Mouse (Mus musculus) small intestine, adult 2 months (tissue): ENCODE measurements around the gene 1600002K03Rik. TPM values are rescaled to one million over a fixed set of nuclear protein-coding genes. Genes with fewer than 3 reads are reported as not detected.
A peak's percentile ranks its signal among the peaks of the same experiment; 100 is the strongest.

ENCODE experiments used
- H3K27ac ChIP-seq: fragments of 200-500 bp; 2 replicates; pipeline ENCODE4 v1.5.1; 2012; ENCODE audit warnings: low read depth, low read length, control low read depth, inconsistent platforms; ENCODE audit not compliant: insufficient read depth
- H3K27me3 ChIP-seq: fragments of 200-500 bp; 2 replicates; pipeline ENCODE4 v1.6.1; 2012; ENCODE audit warnings: mild to moderate bottlenecking, moderate library complexity, low read length, inconsistent platforms; ENCODE audit not compliant: control insufficient read depth, insufficient read depth
- H3K36me3 ChIP-seq: fragments of 200-500 bp; 2 replicates; pipeline ENCODE4 v1.6.1; 2012; ENCODE audit warnings: mild to moderate bottlenecking, low read length, control low read depth, inconsistent platforms; ENCODE audit not compliant: control insufficient read depth, insufficient read depth
- H3K4me1 ChIP-seq: fragments of 200-500 bp; 2 replicates; pipeline ENCODE4 v1.6.1; 2012; ENCODE audit warnings: low read length, inconsistent platforms, mixed read lengths; ENCODE audit not compliant: control insufficient read depth, insufficient read depth, insufficient read length
- H3K4me3 ChIP-seq: fragments of 200-500 bp; 2 replicates; pipeline ENCODE4 v1.5.1; 2012; ENCODE audit warnings: low read depth, mild to moderate bottlenecking, control low read depth, inconsistent platforms, low read length, moderate library complexity
- CTCF ChIP-seq: fragments of 200-500 bp; IDR thresholded peaks from 2 replicates; pipeline ENCODE4 v1.5.1; 2012; ENCODE audit warnings: low read depth, mild to moderate bottlenecking, control low read depth, inconsistent platforms, low read length, moderate library complexity, mixed read lengths; ENCODE audit not compliant: insufficient replicate concordance, insufficient read length; ENCODE audit errors: extremely low read depth
- POLR2A ChIP-seq: fragments of 200-500 bp; IDR thresholded peaks from 2 replicates; pipeline ENCODE4 v1.6.1; 2012; ENCODE audit warnings: low read depth, mild to moderate bottlenecking, control low read depth, inconsistent platforms, low read length, moderate library complexity
- WGBS: fragments of 180-500 bp; shearing (Covaris S2); methylation state at CpG from one replicate; pipeline ENCODE4 v1.1.7; 2018; 5-methylcytosine and 5-hydroxymethylcytosine counted together
- polyA plus RNA-seq: library from polyadenylated mRNA; depleted of rRNA; stranded (reverse); fragments of >200 nt; gene quantifications from 2 replicates; pipeline ENCODE4 v1.2.3, GENCODE M21; 2012

1600002K03Rik gene
- polyA plus RNA-seq, 1 experiment, result 9.0 TPM

DNA sequence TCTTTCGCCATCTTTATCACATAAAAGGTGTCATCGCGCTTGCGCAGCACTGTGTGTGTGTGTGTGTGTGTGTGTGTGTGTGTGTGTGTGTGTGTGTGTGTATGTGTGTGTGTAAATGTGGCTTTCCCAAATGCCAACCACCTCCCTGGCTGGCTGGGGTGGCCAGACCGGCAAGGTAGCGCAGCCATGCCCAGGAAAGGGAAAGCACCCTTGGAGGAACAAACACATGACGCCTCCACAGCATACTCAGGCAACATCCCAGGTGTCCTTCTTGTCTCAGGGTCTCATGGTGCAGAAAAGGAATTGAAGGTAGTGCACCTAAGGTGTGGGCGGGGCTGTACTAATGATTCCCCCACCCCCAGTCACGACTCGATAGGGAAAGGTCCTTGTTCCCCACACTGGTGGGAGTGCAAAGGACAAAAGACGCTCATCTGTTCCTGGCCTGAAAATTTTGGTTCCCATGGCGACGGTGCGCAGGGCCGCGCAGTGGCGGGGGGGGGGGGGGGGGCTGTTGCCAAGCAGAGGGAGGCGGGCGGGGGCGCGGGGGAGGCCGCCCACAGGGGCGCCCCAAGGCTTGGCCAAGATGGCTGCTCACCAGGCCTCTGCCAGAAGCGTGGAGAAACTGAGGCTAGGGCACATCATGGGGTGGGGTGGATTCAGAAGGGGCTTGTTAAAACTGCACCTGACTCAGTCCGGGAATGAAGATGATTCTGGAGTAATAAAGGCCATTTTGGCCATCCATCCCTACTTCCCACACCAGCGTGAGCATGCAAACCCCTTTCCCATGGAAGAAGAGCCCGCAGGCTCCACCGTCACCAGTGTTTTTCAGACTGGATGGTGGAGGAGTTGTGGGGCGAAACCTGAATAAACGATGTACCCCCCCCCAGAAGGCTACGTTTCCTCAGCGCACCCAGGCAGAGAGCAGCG, 34.9 kb upstream of the 1600002K03Rik start:
- no peak for TF ChIP-seq POLR2A
- no peak for TF ChIP-seq CTCF
- H3K27me3 ChIP-seq, result peaks cover 15% of the 10 kb centered on the region
- 6% methylated on average over 33 of the region's 33 CpGs for WGBS
- H3K4me3 ChIP-seq, result peak overlapping the region; percentile 64
- H3K4me1 ChIP-seq, result peaks cover 20% of the 10 kb centered on the region
- no peak overlapping the region for H3K27ac ChIP-seq
- H3K36me3 ChIP-seq, result no peaks in the 10 kb centered on the region

DNA sequence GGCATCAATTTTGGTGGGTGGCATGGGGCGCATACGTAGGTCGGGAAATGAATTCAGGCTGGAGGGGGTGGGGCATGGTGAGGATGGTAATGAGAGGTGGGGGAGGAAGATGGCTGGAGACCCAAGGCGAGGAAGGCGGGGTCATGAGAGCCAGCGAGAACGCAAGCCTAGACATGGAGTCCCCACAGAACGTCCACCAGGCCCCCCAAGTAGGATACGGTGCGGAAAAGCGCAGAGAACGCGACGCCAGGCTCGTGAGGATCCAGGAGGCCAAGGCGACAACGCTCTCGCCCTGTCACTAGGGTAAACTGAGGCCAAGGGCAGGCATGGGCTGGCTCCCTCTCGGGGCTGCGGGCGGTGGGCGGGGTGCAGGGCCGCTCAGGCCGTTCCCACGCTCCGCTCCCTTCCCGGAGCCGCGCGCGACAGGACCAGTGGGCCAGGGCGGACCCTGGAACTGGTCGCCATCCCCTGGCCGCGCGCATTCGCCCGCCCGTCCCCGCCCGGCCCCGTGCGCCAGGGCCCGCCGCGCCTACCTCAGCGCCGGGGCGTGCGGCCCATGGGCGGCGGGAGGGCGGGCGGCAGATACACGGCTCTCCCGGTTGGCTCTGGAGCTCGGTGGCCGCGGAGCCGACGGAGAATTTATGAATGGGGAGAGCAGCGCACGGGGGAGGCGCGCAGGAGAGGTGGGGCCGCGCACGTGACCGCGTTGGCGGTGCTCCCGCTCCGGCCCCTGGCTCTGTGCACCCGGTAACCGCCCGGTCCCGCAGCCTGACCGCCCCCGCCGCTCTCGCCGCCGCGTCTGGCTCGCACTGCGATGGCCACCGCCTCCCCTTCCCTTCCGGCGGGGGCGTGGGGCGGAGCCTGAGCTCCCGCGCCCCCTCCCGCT, 33.9 kb upstream of the 1600002K03Rik start, which contains the start of gene Atp5d:
Gene Atp5d (plus strand): TSS at position 80 of the 886 bp plus-strand sequence.
- Histone ChIP-seq H3K4me3 (peak within 1 kb of the TSS; percentile 64), H3K27ac (no peak within 1 kb of the TSS), H3K36me3 (peaks cover 6% of the 10 kb centered on the region), H3K27me3 (peaks cover 15% of the 10 kb centered on the region), H3K4me1 (peaks cover 25% of the 10 kb centered on the region)
- TF ChIP-seq POLR2A (no peak), CTCF (no peak)
- 1% methylated on average over 93 of the region's 94 CpGs for WGBS

- under 1% methylated on average over 10 of the region's 10 CpGs for WGBS
- TF ChIP-seq POLR2A (no peak), CTCF (no peak)
Observed at GRCm38 (mm10) chr10:80139439-80139775, 33.3 kb upstream of the 1600002K03Rik start.

DNA sequence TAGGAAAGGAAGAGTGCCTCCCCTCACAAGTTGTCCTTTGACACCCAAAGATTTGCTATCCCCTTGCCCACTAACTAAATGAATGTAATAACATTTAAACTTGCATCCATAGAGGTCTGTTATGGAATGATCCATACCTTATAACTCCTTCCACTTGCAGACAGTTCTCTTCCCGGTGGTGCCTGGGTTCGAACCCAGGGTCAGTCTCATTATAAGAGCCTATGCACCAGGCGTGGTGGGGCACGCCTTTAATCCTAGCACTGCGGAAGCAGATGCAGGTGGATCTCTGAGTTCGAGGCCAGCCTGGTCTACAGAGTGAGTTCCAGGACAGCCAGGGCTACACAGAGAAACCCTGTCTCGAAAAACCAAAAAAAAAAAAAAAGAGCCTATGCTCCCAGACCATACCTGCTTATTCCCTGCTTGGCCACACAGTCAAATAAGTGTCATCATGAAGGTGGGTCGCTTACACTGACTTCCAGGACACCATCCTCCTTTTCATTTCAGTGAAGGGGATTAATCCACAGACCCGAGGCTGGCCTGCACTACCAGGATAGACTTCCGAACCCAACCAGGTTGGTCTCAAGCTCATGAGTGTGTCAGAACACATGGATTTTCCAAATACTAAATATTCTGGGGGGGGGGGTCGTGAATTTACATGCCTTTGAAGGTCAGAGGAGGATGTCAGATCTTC, 32.6 kb upstream of the 1600002K03Rik start:
- Histone ChIP-seq H3K4me1 (peaks cover 30% of the 10 kb centered on the region), H3K4me3 (no peak overlapping the region), H3K36me3 (peaks cover 18% of the 10 kb centered on the region), H3K27ac (no peak overlapping the region), H3K27me3 (peaks cover 15% of the 10 kb centered on the region)
- TF ChIP-seq POLR2A (no peak), CTCF (no peak)
- WGBS, result 74% methylated on average over 11 of the region's 11 CpGs

More at GRCm38 (mm10) chr10:80139439-80139775, 33.3 kb upstream of the 1600002K03Rik start:
- Histone ChIP-seq H3K27me3 (peaks cover 15% of the 10 kb centered on the region), H3K4me3 (peak overlapping the region; percentile 64), H3K36me3 (peaks cover 12% of the 10 kb centered on the region), H3K27ac (no peak overlapping the region), H3K4me1 (peaks cover 25% of the 10 kb centered on the region)

GRCm38 (mm10) chr10:80140666-80141035, 32.1 kb upstream of the 1600002K03Rik start, which contains the start of gene Cbarp:
Gene Cbarp, minus strand, starts transcription at chr10:80140835.
- TF ChIP-seq CTCF, result no peak
- no peak for TF ChIP-seq POLR2A
- Histone ChIP-seq H3K36me3 (peaks cover 23% of the 10 kb centered on the region), H3K27me3 (peaks cover 15% of the 10 kb centered on the region), H3K4me1 (peaks cover 34% of the 10 kb centered on the region), H3K4me3 (peak within 1 kb of the TSS; percentile 43), H3K27ac (peak within 1 kb of the TSS; percentile 48)
- 69% methylated on average over 10 of the region's 10 CpGs for WGBS

GRCm38 (mm10) chr10:80141243-80141642, 31.5 kb upstream of the 1600002K03Rik start:
- peaks cover 37% of the 10 kb centered on the region for H3K4me1 ChIP-seq
- H3K4me3 ChIP-seq, result peak overlapping the region; percentile 43
- 0% methylated on average over 29 of the region's 29 CpGs for WGBS
- peaks cover 15% of the 10 kb centered on the region for H3K27me3 ChIP-seq
- no peak; the same call in 1 of the 2 replicates for TF ChIP-seq POLR2A
- TF ChIP-seq CTCF, result peak; percentile 64
- H3K36me3 ChIP-seq, result peaks cover 25% of the 10 kb centered on the region
- peak overlapping the region; percentile 48 for H3K27ac ChIP-seq
